Mouse (Mus musculus) intestine, embryonic 16.5 days (tissue): ENCODE data around the gene 1700003F12Rik. TPM values are rescaled to one million over a fixed set of nuclear protein-coding genes. Genes with fewer than 3 reads are reported as not detected.

Experiments
- ATAC-seq: fragments of 200-750 bp; cut with Nextera tagmentation; 2 replicates; pipeline ENCODE4 v1.8.0; 2017; ENCODE audit warnings: moderate TSS enrichment, moderate library complexity
- H3K27ac ChIP-seq: fragments of 300-500 bp; sonication (generic); 2 replicates; pipeline ENCODE4 v1.5.1; 2014; ENCODE audit warnings: mild to moderate bottlenecking, low read length
- H3K27me3 ChIP-seq: fragments of 300-500 bp; sonication (generic); replicated peaks from 2 replicates; pipeline ENCODE4 v1.6.1; 2014; ENCODE audit warnings: low read length, control low read depth, mixed read lengths; ENCODE audit not compliant: control insufficient read depth, insufficient read depth
- H3K36me3 ChIP-seq: fragments of 300-500 bp; sonication (generic); 2 replicates; pipeline ENCODE4 v1.6.1; 2014; ENCODE audit warnings: low read length, control low read depth; ENCODE audit not compliant: control insufficient read depth, insufficient read depth
- H3K4me1 ChIP-seq: fragments of 300-500 bp; sonication (generic); 2 replicates; pipeline ENCODE4 v1.6.1; 2014; ENCODE audit warnings: low read length, control low read depth, mixed read lengths; ENCODE audit not compliant: control insufficient read depth, insufficient read depth
- H3K4me2 ChIP-seq: fragments of 300-500 bp; sonication (generic); 2 replicates; pipeline ENCODE4 v1.6.1; 2014; ENCODE audit warnings: low read depth, low read length, control low read depth
- H3K4me3 ChIP-seq: fragments of 300-500 bp; sonication (generic); 2 replicates; pipeline ENCODE4 v1.5.1; 2014; ENCODE audit warnings: mild to moderate bottlenecking, low read length
- H3K9ac ChIP-seq: fragments of 300-500 bp; sonication (generic); 2 replicates; pipeline ENCODE4 v1.6.1; 2014; ENCODE audit warnings: low read depth, low read length
- H3K9me3 ChIP-seq: fragments of 300-500 bp; sonication (generic); 2 replicates; pipeline ENCODE4 v1.6.1; 2016; ENCODE audit warnings: low read length, control low read depth; ENCODE audit not compliant: control insufficient read depth
- WGBS: fragments of 180-500 bp; shearing (Covaris S2); extraction: QIAGEN DNeasy Blood & Tissue Kit; methylation state at CpG from one replicate; pipeline ENCODE4 v1.1.7; 2014; 5-methylcytosine and 5-hydroxymethylcytosine counted together
- polyA plus RNA-seq: library from polyadenylated mRNA; unstranded; fragments of >200 nt; fragmentation: Nextera tagmentation; extraction: Ambion mirVana; gene quantifications from 2 replicates; pipeline ENCODE4 v1.2.1, GENCODE M21; 2015

Gene 1700003F12Rik
- polyA plus RNA-seq, 1 experiment from 2014 or later = 0.46 TPM

GRCm38 (mm10) chr2:154597399-154597798, 50.5 kb downstream of the 1700003F12Rik start:
- 88% methylated on average over 3 of the region's 3 CpGs for WGBS
- H3K27me3 ChIP-seq = no peaks in the 10 kb centered on the region
- H3K27ac ChIP-seq = no peak overlapping the region
- no peak for ATAC-seq
- no peak overlapping the region for H3K4me3 ChIP-seq
- no peaks in the 10 kb centered on the region for H3K36me3 ChIP-seq
- H3K4me2 ChIP-seq = no peak overlapping the region
- H3K9ac ChIP-seq = no peak overlapping the region
- H3K9me3 ChIP-seq = no peaks in the 10 kb centered on the region
- no peaks in the 10 kb centered on the region for H3K4me1 ChIP-seq

Other genes with a start within 250 kb of the 1700003F12Rik start
- not detected in 2 replicates for gene Bpifb9b, start 239.9 kb upstream of the 1700003F12Rik start, polyA plus RNA-seq
- gene Cdk5rap1, start 174.1 kb upstream of the 1700003F12Rik start, polyA plus RNA-seq = 16.9 and 18.1 TPM in 2 replicates
- gene Snta1, start 139.0 kb upstream of the 1700003F12Rik start, polyA plus RNA-seq = 4.1 and 4.3 TPM in 2 replicates
- 21.9 and 23.0 TPM in 2 replicates for gene Cbfa2t2, start 110.6 kb upstream of the 1700003F12Rik start, polyA plus RNA-seq
- 0.09 TPM in 1 of 2 replicates, not detected in the other for gene Actl10, start 4.7 kb downstream of the 1700003F12Rik start, polyA plus RNA-seq
- gene Necab3, start 11.8 kb downstream of the 1700003F12Rik start, polyA plus RNA-seq = 1.4 and 1.6 TPM in 2 replicates
- 5.8 and 9.5 TPM in 2 replicates for gene E2f1, start 22.8 kb downstream of the 1700003F12Rik start, polyA plus RNA-seq
- 41.2 and 41.9 TPM in 2 replicates for gene Pxmp4, start 56.6 kb downstream of the 1700003F12Rik start, polyA plus RNA-seq
- gene Zfp341, start 66.2 kb downstream of the 1700003F12Rik start, polyA plus RNA-seq = 0.53 and 0.55 TPM in 2 replicates
- not detected in 2 replicates for gene 4930519P11Rik, start 66.4 kb downstream of the 1700003F12Rik start, polyA plus RNA-seq
- gene Chmp4b, start 104.6 kb downstream of the 1700003F12Rik start, polyA plus RNA-seq = 23.6 and 28.7 TPM in 2 replicates
- gene Gm14214, start 222.9 kb downstream of the 1700003F12Rik start, polyA plus RNA-seq = not detected in 2 replicates
- gene Raly, start 244.0 kb downstream of the 1700003F12Rik start, polyA plus RNA-seq = 30.6 and 34.0 TPM in 2 replicates
- gene a, start 244.3 kb downstream of the 1700003F12Rik start, polyA plus RNA-seq = not detected in 2 replicates